Mouse (Mus musculus) liver, postnatal 0 days (tissue): ENCODE data around the gene Gm20388. TPM values are rescaled to one million over a fixed set of nuclear protein-coding genes. Genes with fewer than 3 reads are reported as not detected.
A peak's percentile ranks its signal among the peaks of the same experiment; 100 is the strongest.

Source experiments
- ATAC-seq: fragments of 200-750 bp; cut with Nextera tagmentation; 2 replicates; pipeline ENCODE4 v1.8.0; 2017; ENCODE audit warnings: mild to moderate bottlenecking, moderate library complexity
- DNase-seq: peaks from one replicate; pipeline ENCODE4 v3.0.0-alpha.2; 2016
- H3K27ac ChIP-seq: fragments of 300-500 bp; sonication (generic); 2 replicates; pipeline ENCODE4 v1.5.1; 2014; ENCODE audit warnings: antibody characterized with exemption, moderate library complexity, mild to moderate bottlenecking, low read depth
- H3K27me3 ChIP-seq: fragments of 300-500 bp; sonication (generic); 2 replicates; pipeline ENCODE4 v1.6.1; 2014; ENCODE audit warnings: low read length, control low read depth, mixed read lengths; ENCODE audit not compliant: insufficient read depth
- H3K36me3 ChIP-seq: fragments of 300-500 bp; sonication (generic); replicated peaks from 2 replicates; pipeline ENCODE4 v1.6.1; 2014; ENCODE audit warnings: mild to moderate bottlenecking, control low read depth, low read length, moderate library complexity, mixed read lengths; ENCODE audit not compliant: insufficient read depth
- H3K4me1 ChIP-seq: fragments of 300-500 bp; sonication (generic); 2 replicates; pipeline ENCODE4 v1.6.1; 2014; ENCODE audit warnings: antibody characterized with exemption, mild to moderate bottlenecking, control low read depth; ENCODE audit not compliant: insufficient read depth
- H3K4me2 ChIP-seq: fragments of 300-500 bp; sonication (generic); 2 replicates; pipeline ENCODE4 v1.6.1; 2014; ENCODE audit warnings: low read depth, mild to moderate bottlenecking, low read length, moderate library complexity, mixed read lengths
- H3K4me3 ChIP-seq: fragments of 300-500 bp; sonication (generic); 2 replicates; pipeline ENCODE4 v1.5.1; 2014; ENCODE audit warnings: low read depth, low read length
- H3K9ac ChIP-seq: fragments of 300-500 bp; sonication (generic); replicated peaks from 2 replicates; pipeline ENCODE4 v1.6.1; 2014; ENCODE audit warnings: mild to moderate bottlenecking, moderate library complexity
- H3K9me3 ChIP-seq: fragments of 300-500 bp; sonication (generic); 2 replicates; pipeline ENCODE4 v1.6.1; 2016; ENCODE audit warnings: mild to moderate bottlenecking, control low read depth, low read length, mixed read lengths
- CTCF ChIP-seq: sonication (generic); IDR thresholded peaks from 2 replicates; pipeline ENCODE4 v1.5.1; 2016; ENCODE audit warnings: antibody characterized with exemption, low read depth
- EP300 ChIP-seq: IDR thresholded peaks from 2 replicates; pipeline ENCODE4 v1.6.1; 2016; ENCODE audit warnings: antibody characterized with exemption, low read depth, mild to moderate bottlenecking
- WGBS: fragments of 180-500 bp; shearing (Covaris S2); extraction: QIAGEN DNeasy Blood & Tissue Kit; methylation state at CpG from one replicate; pipeline ENCODE4 v1.1.7; 2014; ENCODE audit not compliant: insufficient replicate concordance; 5-methylcytosine and 5-hydroxymethylcytosine counted together
- polyA plus RNA-seq: library from polyadenylated mRNA; unstranded; fragments of >200 nt; fragmentation: Nextera tagmentation; extraction: Ambion mirVana; gene quantifications from 2 replicates; pipeline ENCODE4 v1.2.1, GENCODE M21; 2015

Gene Gm20388
- polyA plus RNA-seq, 1 experiment from 2014 or later: not detected

- no peak overlapping the region for H3K27ac ChIP-seq
- ATAC-seq: 0 out of 2 replicates have a peak, but pooled peaks have one; percentile 38
These were observed 3166.6 kb downstream of the Gm20388 start for GRCm38 (mm10) chr8:123077213-123077612.

DNA sequence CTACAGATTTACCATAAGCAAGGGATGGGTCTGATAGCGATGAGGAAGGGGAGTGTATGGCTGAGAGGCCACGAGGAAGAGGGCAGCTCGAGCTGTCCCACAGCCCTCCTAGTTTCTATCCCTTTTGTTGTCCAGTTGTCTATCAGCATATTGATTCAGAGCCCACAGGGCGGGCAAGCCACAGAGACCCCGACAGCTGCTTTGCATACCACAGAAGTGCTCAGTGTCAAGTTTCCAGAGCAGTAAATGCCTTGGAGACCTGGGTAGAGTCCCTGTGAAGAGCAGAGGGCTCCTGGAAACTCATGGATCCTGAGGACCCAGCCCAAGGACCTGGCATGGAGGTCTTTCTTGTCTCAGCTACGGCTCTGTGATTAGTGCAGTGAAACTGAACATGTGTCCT, 3172.4 kb downstream of the Gm20388 start:
- DNase-seq (no peak), ATAC-seq (no peak)
- no peaks in the 10 kb centered on the region for H3K27me3 ChIP-seq
- TF ChIP-seq EP300: no peak
- TF ChIP-seq CTCF: no peak
- H3K36me3 ChIP-seq: peaks cover 61% of the 10 kb centered on the region
- no peak overlapping the region for H3K4me3 ChIP-seq
- 80% methylated on average over 6 of the region's 6 CpGs for WGBS
- H3K27ac ChIP-seq: no peak overlapping the region
- H3K9ac ChIP-seq: no peak overlapping the region
- H3K4me1 ChIP-seq: no peaks in the 10 kb centered on the region
- H3K9me3 ChIP-seq: no peaks in the 10 kb centered on the region
- H3K4me2 ChIP-seq: no peak overlapping the region

More at GRCm38 (mm10) chr8:123077213-123077612, 3166.6 kb downstream of the Gm20388 start:
- no peaks in the 10 kb centered on the region for H3K4me1 ChIP-seq
- H3K9ac ChIP-seq: no peak overlapping the region
- H3K4me3 ChIP-seq: no peak overlapping the region
- DNase-seq: no peak
- no peak overlapping the region for H3K4me2 ChIP-seq
- no peaks in the 10 kb centered on the region for H3K27me3 ChIP-seq
- no peaks in the 10 kb centered on the region for H3K9me3 ChIP-seq
- peaks cover 49% of the 10 kb centered on the region for H3K36me3 ChIP-seq
- WGBS: 69% methylated on average over 6 of the region's 6 CpGs
- TF ChIP-seq EP300: no peak
- TF ChIP-seq CTCF: no peak

DNA sequence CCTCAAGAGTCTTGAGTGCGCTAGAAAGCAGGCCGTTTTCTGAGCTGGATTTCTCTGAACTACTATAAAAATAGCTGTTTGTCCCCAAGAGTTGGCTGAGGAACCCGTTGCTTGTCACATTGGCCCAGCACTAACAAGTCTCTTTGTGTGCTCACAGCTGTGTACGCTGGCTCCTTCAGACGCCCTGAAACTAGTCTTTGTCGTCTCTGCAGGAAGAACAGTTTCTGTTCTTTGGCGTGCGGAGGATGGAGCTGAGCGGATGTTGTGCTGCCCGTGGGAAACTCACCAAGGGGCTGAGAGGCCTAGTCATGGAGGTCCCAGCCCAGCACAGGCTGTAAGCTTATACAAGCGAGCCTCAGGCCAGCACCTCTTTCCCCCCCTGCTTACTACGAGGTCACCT, 3173.0 kb downstream of the Gm20388 start:
- Histone ChIP-seq H3K27ac (no peak overlapping the region), H3K4me2 (no peak overlapping the region), H3K27me3 (no peaks in the 10 kb centered on the region), H3K9ac (no peak overlapping the region), H3K4me3 (no peak overlapping the region), H3K9me3 (no peaks in the 10 kb centered on the region), H3K4me1 (no peaks in the 10 kb centered on the region), H3K36me3 (peaks cover 59% of the 10 kb centered on the region)
- TF ChIP-seq EP300 (no peak), CTCF (no peak)
- 89% methylated on average over 12 of the region's 12 CpGs for WGBS
- ATAC-seq (no peak), DNase-seq (no peak)

DNA sequence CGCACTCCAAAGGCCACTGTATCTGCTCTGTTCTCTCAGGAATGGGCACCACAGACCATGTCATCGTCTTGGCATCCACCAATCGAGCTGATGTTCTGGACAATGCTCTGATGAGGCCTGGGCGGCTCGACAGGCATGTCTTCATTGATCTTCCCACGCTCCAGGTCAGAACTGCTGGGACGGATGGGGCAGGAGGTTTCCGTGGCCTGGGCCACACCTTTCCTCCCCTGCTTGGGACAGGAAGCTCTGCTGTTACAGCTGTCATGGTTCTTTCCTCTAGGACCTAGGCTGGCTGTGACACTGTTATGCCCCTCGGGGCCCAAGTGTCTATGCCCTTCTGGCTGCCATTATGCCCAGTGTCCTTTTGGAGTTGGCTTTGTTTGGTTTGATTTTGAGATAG, 3176.6 kb downstream of the Gm20388 start:
- no peaks in the 10 kb centered on the region for H3K4me1 ChIP-seq
- no peak overlapping the region for H3K9ac ChIP-seq
- WGBS: 75% methylated on average over 9 of the region's 9 CpGs
- TF ChIP-seq CTCF (no peak), EP300 (no peak)
- H3K9me3 ChIP-seq: no peaks in the 10 kb centered on the region
- H3K27me3 ChIP-seq: no peaks in the 10 kb centered on the region
- peaks cover 62% of the 10 kb centered on the region for H3K36me3 ChIP-seq
- ATAC-seq: no peak
- no peak overlapping the region for H3K4me2 ChIP-seq
- DNase-seq: no peak
- no peak overlapping the region for H3K27ac ChIP-seq
- H3K4me3 ChIP-seq: no peak overlapping the region

- Histone ChIP-seq H3K4me2 (no peak overlapping the region), H3K9ac (no peak overlapping the region), H3K9me3 (no peaks in the 10 kb centered on the region), H3K36me3 (peaks cover 23% of the 10 kb centered on the region), H3K27me3 (no peaks in the 10 kb centered on the region), H3K4me1 (peaks cover 4% of the 10 kb centered on the region), H3K27ac (no peak overlapping the region), H3K4me3 (no peak overlapping the region)
- WGBS: 87% methylated on average over 11 of the region's 11 CpGs
- DNase-seq: no peak
- TF ChIP-seq EP300 (no peak), CTCF (no peak)
- ATAC-seq: no peak
These were observed 3186.6 kb downstream of the Gm20388 start for GRCm38 (mm10) chr8:123097216-123097615.

- 83% methylated on average over 11 of the region's 12 CpGs for WGBS
- TF ChIP-seq EP300 (no peak), CTCF (no peak)
- Histone ChIP-seq H3K27ac (no peak overlapping the region), H3K36me3 (peaks cover 23% of the 10 kb centered on the region), H3K9me3 (no peaks in the 10 kb centered on the region), H3K27me3 (no peaks in the 10 kb centered on the region), H3K9ac (no peak overlapping the region), H3K4me3 (no peak overlapping the region), H3K4me2 (no peak overlapping the region), H3K4me1 (peaks cover 4% of the 10 kb centered on the region)
- no peak for ATAC-seq
- no peak for DNase-seq
These were observed 3187.3 kb downstream of the Gm20388 start for GRCm38 (mm10) chr8:123097786-123098584.
